In the genomic region with DNA sequence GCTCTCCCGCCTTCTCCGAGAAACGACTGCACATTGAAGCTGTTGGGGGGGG, we compare ENCODE assay signal across 8 mouse cellular contexts. TPM values are rescaled to one million over a fixed set of nuclear protein-coding genes. Genes with fewer than 3 reads are reported as not detected.
A peak's percentile ranks its signal among the peaks of the same experiment; 100 is the strongest.
DNase-seq lines count a peak whose midpoint lies in the region; ATAC-seq and TF ChIP-seq lines count a peak whose summit lies in the region.

Zfp384 (plus strand) TSS at position 17 of the 52 bp plus-strand sequence.

- H3K9me3 ChIP-seq in heart, embryonic 12.5 days (replicated peaks) = no peaks in the 10 kb centered on the region

- no peak for TF ChIP-seq POLR2A in myocyte (IDR thresholded peaks at IDR 0.05; ENCODE audit: insufficient read length, low read depth)

- no peak for DNase-seq in layer of hippocampus, adult 18-20 months (ENCODE audit: low spot score in 2 of 2)
- no peak for DNase-seq in layer of hippocampus, adult 11-12 months (ENCODE audit: low spot score)
- DNase-seq in left cerebral cortex, postnatal 14 days (ENCODE audit: low spot score in 2 of 2) = no peak
- no peak for DNase-seq in yolk sac, embryonic 10.5 days (ENCODE audit: low spot score)
- no peak for DNase-seq in urinary bladder, postnatal 14 days (ENCODE audit: low spot score)

- H3K36me3 ChIP-seq in heart, embryonic 12.5 days = peaks cover 31% of the 10 kb centered on the region
- H3K36me3 ChIP-seq in myocyte (ENCODE audit: control insufficient read depth, insufficient read depth) = peaks cover 13% of the 10 kb centered on the region

- peak within 1 kb of the TSS; percentile 100 for H3K9ac ChIP-seq in heart, embryonic 12.5 days

- peak within 1 kb of the TSS; percentile 92 for H3K4me3 ChIP-seq in heart, embryonic 12.5 days
- H3K4me3 ChIP-seq in myocyte = peak within 1 kb of the TSS; percentile 60

- H3ac ChIP-seq in myocyte (ENCODE audit: control insufficient read depth, insufficient read length) = peak within 1 kb of the TSS; percentile 94

- no peak for ATAC-seq in common myeloid progenitor, adult 5-6 weeks (replicated peaks; ENCODE audit: low read depth, poor library complexity, severe bottlenecking)
- ATAC-seq in heart, embryonic 12.5 days (ENCODE audit: insufficient number of reproducible peaks, low FRiP score) = no peak

- peaks cover 45% of the 10 kb centered on the region for H3K79me2 ChIP-seq in myocyte (ENCODE audit: control insufficient read depth, insufficient read depth)

- peak within 1 kb of the TSS; percentile 89 for H3K4me2 ChIP-seq in heart, embryonic 12.5 days
- H3K4me2 ChIP-seq in myocyte (ENCODE audit: low read depth) = peak within 1 kb of the TSS; percentile 97

- intact Hi-C loops in left cerebral cortex, postnatal 14 days (cut with DNase I) = loop anchor here (1.0 to 5.0 kb wide), 2 partner anchors 30 to 77 kb away; partner anchors contain the start of genes Ing4 and Mlf2

- no peaks in the 10 kb centered on the region for H3K27me3 ChIP-seq in heart, embryonic 12.5 days (replicated peaks)
- no peaks in the 10 kb centered on the region for H3K27me3 ChIP-seq in myocyte (ENCODE audit: control insufficient read depth, insufficient read depth, insufficient read length)

- 0% methylated on average over 3 of the region's 3 CpGs for WGBS in heart, embryonic 12.5 days

- peak within 1 kb of the TSS; percentile 100 for H3K27ac ChIP-seq in heart, embryonic 12.5 days (ENCODE audit: poor library complexity, severe bottlenecking)

- peaks cover 43% of the 10 kb centered on the region for H3K4me1 ChIP-seq in heart, embryonic 12.5 days (replicated peaks)

TF ChIP-seq in myocyte, 11 proteins besides CTCF, POLR2A, EP300 and RAD21:
- TF ChIP-seq MYOG (IDR thresholded peaks at IDR 0.05; ENCODE audit: control insufficient read depth in 1 of 3, insufficient read depth in 1 of 3, insufficient read length in 2 of 3, low read depth in 2 of 3) (no peak), SRF (IDR thresholded peaks at IDR 0.05; ENCODE audit: control insufficient read depth, insufficient read length, low read depth) (no peak), POLR2AphosphoS2 (IDR thresholded peaks at IDR 0.05; ENCODE audit: insufficient read length, low read depth) (no peak), TCF3 (IDR thresholded peaks at IDR 0.05; ENCODE audit: insufficient read length, low read depth) (no peak), TCF12 (IDR thresholded peaks at IDR 0.05; ENCODE audit: insufficient read depth, poor library complexity, severe bottlenecking) (no peak), USF1 (IDR thresholded peaks at IDR 0.05; ENCODE audit: low read depth) (no peak), MYOD1 (IDR thresholded peaks at IDR 0.05; ENCODE audit: control insufficient read depth in 1 of 3, insufficient read length in 2 of 3, low read depth in 2 of 3) (no peak), E2F4 (IDR thresholded peaks at IDR 0.05; ENCODE audit: insufficient read depth) (no peak)

RNA-seq across cellular contexts. Expression of gene Zfp384, which starts in this region (rescaled TPM):
- 10 to 100 TPM; 43.1 to 44.9 TPM for total RNA-seq in layer of hippocampus, adult 18-20 months (2021)
- total RNA-seq in common myeloid progenitor, adult 5-6 weeks (2017) = 19.7 and 27.0 TPM in 2 replicates
- polyA plus RNA-seq in heart, embryonic 12.5 days (2016; fragmentation: Nextera tagmentation; extraction: Ambion mirVana) = 12.2 and 13.6 TPM in 2 replicates
- total RNA-seq in left cerebral cortex, postnatal 14 days (2021) = 10 to 100 TPM; 41.7 to 42.6 TPM
- 20.8 TPM for polyA plus RNA-seq in myocyte (2012; fragmentation: generic; extraction: Trizol)
